Mouse (Mus musculus) CD4-positive, CD25-positive, alpha-beta regulatory T cell, adult 4 months (primary cell): ENCODE data around the gene Lrmp. TPM values are rescaled to one million over a fixed set of nuclear protein-coding genes. Genes with fewer than 3 reads are reported as not detected.

ENCODE experiments used
- ATAC-seq: one replicate; pipeline ENCODE4 v1.8.0; 2017
- polyA plus RNA-seq, 2 experiments: library from polyadenylated mRNA; unstranded; fragments of 100-300 nt; shearing (Covaris generic); gene quantifications; one replicate each; pipeline ENCODE4 v1.2.1; 2017

The Lrmp gene
- polyA plus RNA-seq, 2 experiments from 2014 or later: 157 to 238 TPM

DNA sequence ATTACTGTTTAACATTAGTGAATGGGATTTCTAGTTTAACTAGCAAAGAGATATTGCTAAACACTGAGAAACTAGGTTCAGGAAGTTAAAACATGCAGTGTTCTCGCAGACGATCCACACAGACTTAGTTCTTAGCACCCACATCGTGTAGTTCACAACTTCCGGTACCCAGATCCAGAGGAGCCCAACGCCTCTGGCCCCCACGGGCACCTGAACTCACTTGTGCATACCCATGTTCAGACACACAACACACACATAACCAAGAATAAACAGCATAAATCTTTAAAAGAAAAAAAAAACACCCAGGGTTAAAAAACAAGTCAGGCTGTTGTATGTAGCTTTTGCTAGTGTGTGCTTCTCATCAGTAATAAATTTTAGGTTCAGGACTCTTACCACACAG lies 89.0 kb downstream of the Lrmp start:
- no peak for ATAC-seq

DNA sequence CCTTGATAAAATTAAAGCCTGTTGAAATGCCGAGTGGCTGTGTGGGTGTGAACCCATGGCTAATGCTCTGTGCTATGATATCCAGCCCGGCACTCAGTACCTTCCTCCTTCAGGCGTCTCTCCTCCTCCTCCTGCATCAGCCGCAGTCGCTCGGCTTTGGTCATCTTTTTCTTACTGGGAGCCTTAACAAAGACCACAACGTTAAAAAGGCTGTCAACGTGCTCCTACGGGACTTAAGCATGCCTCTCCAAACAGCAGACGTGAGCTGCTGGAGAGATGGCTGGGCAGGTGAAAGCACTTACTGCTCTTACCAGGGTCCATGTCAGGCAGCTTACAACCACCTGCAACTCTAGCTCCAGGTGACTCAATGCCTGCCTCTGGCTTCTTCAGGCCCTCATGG lies 89.7 kb downstream of the Lrmp start:
- no peak for ATAC-seq

DNA sequence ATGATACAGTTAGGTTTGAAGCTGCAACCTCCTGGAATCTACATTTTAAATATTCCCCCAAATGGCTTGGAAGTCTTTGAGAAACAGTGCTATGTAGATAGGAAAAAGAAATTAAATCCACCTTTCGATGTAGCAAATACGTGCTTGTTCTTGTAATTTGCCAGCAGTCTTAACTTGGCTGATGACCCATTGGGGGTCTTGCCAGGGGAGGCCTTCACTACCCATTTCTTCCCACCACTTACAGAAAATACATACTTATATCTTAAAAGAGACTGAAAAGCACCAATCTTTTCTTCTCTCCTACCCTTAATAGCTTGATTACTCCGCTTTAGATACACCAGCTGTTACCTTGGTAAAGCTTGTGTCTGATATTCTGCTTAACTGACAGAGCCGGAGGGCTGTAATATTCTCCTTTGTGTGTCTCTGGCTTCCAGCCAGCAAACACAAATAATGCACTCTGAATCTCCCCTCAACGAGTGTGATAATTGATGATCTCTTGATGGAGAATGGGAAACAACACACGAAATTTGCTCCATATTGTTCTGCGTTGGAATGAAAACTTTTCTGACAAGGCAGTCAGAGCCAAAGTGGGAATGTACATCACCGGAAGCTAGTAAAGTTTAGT lies 94.7 kb downstream of the Lrmp start:
- no peak for ATAC-seq

DNA sequence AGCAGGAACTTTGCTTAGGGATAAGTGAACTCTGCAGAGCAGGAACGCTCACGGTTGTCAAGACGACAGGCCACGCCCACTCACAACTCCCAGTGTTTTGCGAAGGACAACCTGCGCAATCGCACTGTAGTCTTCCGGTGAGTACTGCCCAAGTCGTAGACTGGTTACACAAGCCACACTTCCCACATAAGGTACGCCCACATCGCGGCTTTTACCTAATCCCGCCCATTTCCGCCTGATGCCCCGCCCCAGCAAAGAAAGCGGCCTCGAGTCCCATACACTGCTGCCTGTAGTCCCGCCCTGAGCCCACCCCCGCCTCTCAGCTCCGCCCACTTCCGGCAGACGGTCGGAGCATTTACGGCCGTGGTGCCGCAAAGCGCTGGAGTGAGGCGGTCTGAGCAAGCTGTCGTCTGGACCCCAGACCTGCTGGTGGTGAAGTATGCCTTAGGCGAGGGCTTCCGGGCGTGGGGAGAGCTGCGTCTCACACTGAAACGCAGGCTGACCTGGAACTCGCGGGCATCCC lies 95.4 kb downstream of the Lrmp start, which contains the start of the genes Casc1 and Etfrf1:
Gene Casc1 (minus strand): TSS at position 190 of the 523 bp plus-strand sequence.
Gene Etfrf1 (plus strand): TSS at position 319 of the 523 bp plus-strand sequence.
- ATAC-seq: peak; percentile 92

DNA sequence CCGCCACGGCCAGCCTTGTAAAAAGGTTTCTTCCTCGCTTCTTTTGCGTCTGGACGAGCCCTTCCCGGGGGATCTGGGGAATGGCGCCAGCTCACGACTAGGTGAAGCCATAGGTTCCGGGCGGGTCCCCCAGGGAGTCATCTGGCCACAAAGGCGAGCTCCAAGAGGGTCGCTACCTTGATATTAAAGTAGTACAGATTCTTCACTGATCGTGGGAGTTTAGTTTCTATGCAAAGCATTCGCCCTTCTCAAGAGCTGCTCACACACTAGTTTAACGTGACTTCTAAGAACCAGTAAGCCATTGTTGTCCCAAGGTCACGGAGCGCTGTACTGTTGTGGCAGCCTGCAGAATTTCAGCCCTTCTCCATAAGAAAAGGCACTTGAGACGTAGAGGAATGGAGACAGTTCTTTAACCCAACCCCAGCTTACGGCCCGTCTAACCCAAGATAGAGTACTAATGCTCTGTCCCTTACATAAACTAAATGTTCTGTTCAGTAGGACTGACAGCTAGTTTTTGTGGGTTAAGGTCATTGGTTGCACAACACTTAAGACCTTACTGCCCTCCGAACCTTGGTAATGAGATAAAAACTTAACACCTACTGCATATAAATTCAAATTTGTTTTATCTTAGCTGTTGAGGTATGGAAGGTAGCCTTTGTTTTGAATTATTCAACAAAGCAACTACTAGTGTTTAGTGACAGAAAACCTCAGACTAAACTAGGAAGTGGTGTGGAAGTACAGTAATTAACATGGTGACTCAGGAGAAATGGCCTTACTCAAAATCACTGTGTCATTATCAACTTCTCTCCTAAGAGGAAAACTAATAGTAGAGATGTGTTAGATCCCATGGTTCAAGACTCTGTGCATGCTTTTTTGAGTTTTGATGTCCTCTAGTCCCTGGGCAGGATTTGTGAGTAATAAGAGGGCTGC lies 96.2 kb downstream of the Lrmp start:
- ATAC-seq: peak; percentile 9

DNA sequence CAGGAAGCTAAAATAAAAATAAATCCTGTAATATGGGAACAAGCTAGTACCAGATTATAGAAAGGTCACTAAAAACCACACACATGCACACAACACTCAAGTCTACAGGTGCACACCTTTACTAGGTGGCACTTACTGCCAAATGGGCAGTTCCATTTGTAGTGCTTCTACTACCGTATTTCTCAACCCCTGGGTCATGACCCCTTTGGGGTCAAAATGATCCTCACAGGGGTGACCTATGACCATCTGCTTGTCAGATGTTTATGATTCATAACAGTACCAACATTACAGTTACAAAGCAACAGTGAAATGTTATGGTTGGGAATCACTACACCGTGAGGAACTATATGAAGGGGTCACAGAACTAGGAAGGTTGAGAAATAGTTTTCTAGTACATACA lies 98.5 kb downstream of the Lrmp start:
- no peak for ATAC-seq

DNA sequence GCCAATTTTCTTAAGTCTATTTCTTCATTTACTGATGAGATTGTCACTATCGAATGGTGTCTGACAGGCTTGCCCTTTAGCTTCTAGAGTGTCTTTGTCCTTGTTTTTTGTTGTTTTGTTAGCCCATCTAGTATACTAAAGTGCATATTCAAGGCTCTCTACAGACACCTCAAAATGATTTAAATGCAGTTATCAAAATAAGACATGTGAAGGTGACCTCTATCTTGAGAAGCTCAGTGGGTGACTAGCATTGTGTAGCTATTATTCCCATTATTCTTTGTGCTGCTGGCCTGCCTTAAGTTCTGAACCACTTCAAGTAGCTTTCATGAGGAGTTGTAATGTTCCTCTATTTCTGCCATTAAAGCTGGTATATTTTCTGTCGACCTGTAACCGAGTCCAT lies 100.4 kb downstream of the Lrmp start:
- ATAC-seq: no peak

DNA sequence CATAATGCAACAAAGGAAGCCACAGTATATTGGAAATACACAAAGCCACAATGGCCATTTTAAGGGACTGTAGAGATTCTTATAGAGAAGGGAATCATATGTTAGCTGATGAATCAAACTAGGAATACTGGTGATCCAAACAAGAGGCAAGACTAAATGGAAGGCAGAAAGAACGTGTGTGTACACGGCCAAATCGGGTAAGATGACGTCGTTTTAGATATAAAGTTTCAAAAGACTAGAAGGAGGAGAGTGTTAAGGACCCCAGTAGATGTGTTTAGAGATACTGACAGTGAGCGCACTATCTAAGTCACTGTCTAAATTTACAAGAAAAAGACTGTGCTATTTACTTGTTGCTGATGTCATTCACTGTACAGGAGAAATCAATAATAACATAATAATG lies 108.8 kb downstream of the Lrmp start:
- no peak for ATAC-seq

Other genes with a start within 250 kb of the Lrmp start
- 10 to 100 TPM in 1 of 2 experiments, 1 to 10 TPM in 1; 9.3 to 10.4 TPM for gene Bcat1, start 39.5 kb upstream of the Lrmp start, polyA plus RNA-seq
- gene Casc1, start 95.4 kb downstream of the Lrmp start, polyA plus RNA-seq: under 1 TPM; 0.24 to 0.41 TPM
- gene Etfrf1, start 95.5 kb downstream of the Lrmp start, polyA plus RNA-seq: 10 to 100 TPM; 26.5 to 31.1 TPM
- 10 to 100 TPM; 18.3 to 35.8 TPM for gene Kras, start 134.6 kb downstream of the Lrmp start, polyA plus RNA-seq